Mouse (Mus musculus): ENCODE measurements around the gene BC067074. TPM values are rescaled to one million over a fixed set of nuclear protein-coding genes. Genes with fewer than 3 reads are reported as not detected.
A peak's percentile ranks its signal among the peaks of the same experiment; 100 is the strongest.

The BC067074 gene
- polyA plus RNA-seq, 1 experiment, result 1.4 TPM

DNA sequence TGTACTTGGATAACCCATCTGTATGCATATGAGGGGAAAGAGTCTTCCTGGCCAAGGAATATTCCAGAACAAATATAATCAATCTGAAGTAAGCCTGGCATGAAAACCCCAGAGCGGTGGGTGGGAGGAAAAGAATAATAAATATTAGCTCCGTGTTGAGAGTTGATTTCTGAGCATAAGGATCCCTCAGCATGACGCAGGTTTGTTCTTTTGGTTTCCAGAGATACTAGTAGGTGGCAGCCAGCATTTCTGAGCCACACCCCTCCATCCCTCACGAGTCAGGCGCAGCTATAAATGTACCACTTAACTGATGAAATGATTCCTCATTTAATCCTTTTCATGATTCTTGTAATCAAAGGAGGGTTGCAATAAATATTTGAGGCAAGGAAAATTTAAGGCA is 41.0 kb downstream of the BC067074 start:
- WGBS, result 92% methylated on average over 5 of the region's 5 CpGs

DNA sequence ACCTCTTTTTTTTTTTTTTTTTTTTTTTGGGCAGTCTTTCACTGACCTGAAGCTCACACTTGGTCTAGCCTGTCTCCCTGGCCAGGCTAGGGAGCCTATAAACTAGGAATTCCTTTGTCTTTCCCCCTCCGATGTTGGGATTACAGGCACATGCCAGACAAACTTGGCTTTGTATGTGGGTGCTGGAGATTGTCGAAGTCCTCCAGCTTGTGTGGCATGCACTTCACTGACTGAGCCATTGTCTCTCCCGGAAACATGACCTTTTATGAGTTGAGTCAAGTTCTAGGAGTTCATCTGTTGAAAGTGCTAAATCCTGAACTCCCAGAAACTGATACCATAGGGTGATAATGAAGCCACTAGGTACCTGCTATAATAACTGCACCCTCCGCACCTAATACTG is 41.8 kb downstream of the BC067074 start:
- no peak for TF ChIP-seq POLR2A (IDR thresholded peaks at IDR 0.05; ENCODE audit: control insufficient read depth, extremely low read depth, insufficient read depth, low read length, poor library complexity)
- no peak for TF ChIP-seq CTCF (IDR thresholded peaks at IDR 0.05; ENCODE audit: borderline replicate concordance, control insufficient read depth, extremely low read depth, insufficient read depth, low read length, poor library complexity)
- Histone ChIP-seq H3K36me3 (ENCODE audit: control insufficient read depth, insufficient read depth, low read length) (no peaks in the 10 kb centered on the region), H3K4me1 (replicated peaks; ENCODE audit: control insufficient read depth, insufficient read depth, low read length) (no peaks in the 10 kb centered on the region), H3K27me3 (ENCODE audit: control insufficient read depth, insufficient read depth, low read length) (no peaks in the 10 kb centered on the region), H3K4me3 (ENCODE audit: control insufficient read depth, insufficient read depth, low read length) (no peak overlapping the region), H3K27ac (ENCODE audit: control insufficient read depth, insufficient read depth, low read length) (no peak overlapping the region)
- 96% methylated on average over 4 of the region's 4 CpGs for WGBS
- DNase-seq, result no peak

More for the DNA sequence above, 41.0 kb downstream of the BC067074 start:
- DNase-seq, result no peak
- no peak overlapping the region for H3K4me3 ChIP-seq (ENCODE audit: control insufficient read depth, insufficient read depth, low read length)
- no peaks in the 10 kb centered on the region for H3K4me1 ChIP-seq (replicated peaks; ENCODE audit: control insufficient read depth, insufficient read depth, low read length)
- no peaks in the 10 kb centered on the region for H3K36me3 ChIP-seq (ENCODE audit: control insufficient read depth, insufficient read depth, low read length)
- no peak overlapping the region for H3K27ac ChIP-seq (ENCODE audit: control insufficient read depth, insufficient read depth, low read length)
- H3K27me3 ChIP-seq (ENCODE audit: control insufficient read depth, insufficient read depth, low read length), result no peaks in the 10 kb centered on the region
- TF ChIP-seq POLR2A (IDR thresholded peaks at IDR 0.05; ENCODE audit: control insufficient read depth, extremely low read depth, insufficient read depth, low read length, poor library complexity) (no peak), CTCF (IDR thresholded peaks at IDR 0.05; ENCODE audit: borderline replicate concordance, control insufficient read depth, extremely low read depth, insufficient read depth, low read length, poor library complexity) (no peak)

DNA sequence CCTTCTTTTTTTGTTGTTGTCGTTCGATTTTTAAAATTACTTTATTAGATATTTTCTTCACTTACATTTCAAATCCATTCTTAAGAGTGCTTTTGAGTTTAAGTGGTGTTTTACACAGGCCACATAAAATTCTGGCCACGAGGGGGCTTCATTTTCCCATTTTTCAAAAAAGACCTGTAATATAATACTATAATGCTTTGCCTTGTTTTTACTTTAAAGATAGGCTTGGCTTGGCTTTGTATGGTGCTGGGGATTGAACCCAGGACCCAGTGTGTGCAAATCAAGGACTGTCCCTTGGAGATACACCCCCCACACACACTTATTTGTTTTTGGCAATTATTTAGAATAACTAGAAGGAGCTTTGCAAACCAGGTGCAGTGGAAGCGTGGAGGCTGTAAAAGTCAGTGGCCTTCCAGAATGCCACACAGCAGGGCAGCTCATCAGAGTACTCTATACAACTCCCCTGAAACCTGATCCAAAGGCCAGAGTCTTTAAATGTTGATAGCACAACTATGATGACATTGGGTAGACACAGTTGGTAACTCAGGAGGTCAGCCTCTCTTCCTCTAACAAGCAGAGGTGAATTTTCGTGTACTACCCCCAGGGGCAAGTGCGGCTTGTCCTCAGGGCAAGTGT is 44.4 kb downstream of the BC067074 start:
- no peaks in the 10 kb centered on the region for H3K27me3 ChIP-seq (ENCODE audit: control insufficient read depth, insufficient read depth, low read length)
- H3K27ac ChIP-seq (ENCODE audit: control insufficient read depth, insufficient read depth, low read length), result no peak overlapping the region
- peak; percentile 46 for DNase-seq
- 60% methylated on average over 6 of the region's 6 CpGs for WGBS
- H3K36me3 ChIP-seq (ENCODE audit: control insufficient read depth, insufficient read depth, low read length), result no peaks in the 10 kb centered on the region
- TF ChIP-seq POLR2A (IDR thresholded peaks at IDR 0.05; ENCODE audit: control insufficient read depth, extremely low read depth, insufficient read depth, low read length, poor library complexity) (no peak), CTCF (IDR thresholded peaks at IDR 0.05; ENCODE audit: borderline replicate concordance, control insufficient read depth, extremely low read depth, insufficient read depth, low read length, poor library complexity) (no peak)
- no peak overlapping the region for H3K4me3 ChIP-seq (ENCODE audit: control insufficient read depth, insufficient read depth, low read length)
- H3K4me1 ChIP-seq (replicated peaks; ENCODE audit: control insufficient read depth, insufficient read depth, low read length), result no peaks in the 10 kb centered on the region; the same call in 1 of the 2 replicates

DNA sequence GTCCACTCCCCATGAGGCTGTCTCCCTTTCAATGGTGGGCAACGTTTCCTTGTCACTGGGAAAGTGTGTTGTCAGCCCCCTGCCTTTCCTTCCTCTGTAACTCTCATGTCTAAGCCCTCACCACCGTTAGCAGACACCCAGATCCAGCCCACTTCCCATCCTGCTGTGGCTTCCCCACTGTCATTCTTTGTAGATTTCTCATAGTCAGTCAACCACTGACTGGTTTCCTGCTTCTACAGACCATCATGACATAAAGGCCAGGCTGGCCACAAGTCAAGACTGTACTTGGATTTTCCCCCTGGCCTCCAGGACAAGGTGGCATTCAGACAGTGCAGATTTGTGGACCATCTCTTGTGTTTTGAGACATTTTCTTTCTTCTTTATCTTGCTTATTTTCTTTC is 47.7 kb downstream of the BC067074 start:
- Histone ChIP-seq H3K27me3 (ENCODE audit: control insufficient read depth, insufficient read depth, low read length) (no peaks in the 10 kb centered on the region), H3K4me3 (ENCODE audit: control insufficient read depth, insufficient read depth, low read length) (no peak overlapping the region), H3K4me1 (replicated peaks; ENCODE audit: control insufficient read depth, insufficient read depth, low read length) (no peaks in the 10 kb centered on the region; the same call in 1 of the 2 replicates), H3K27ac (ENCODE audit: control insufficient read depth, insufficient read depth, low read length) (no peak overlapping the region), H3K36me3 (ENCODE audit: control insufficient read depth, insufficient read depth, low read length) (no peaks in the 10 kb centered on the region)
- WGBS, result 9% methylated on average over 2 of the region's 2 CpGs
- DNase-seq, result no peak
- TF ChIP-seq CTCF (IDR thresholded peaks at IDR 0.05; ENCODE audit: borderline replicate concordance, control insufficient read depth, extremely low read depth, insufficient read depth, low read length, poor library complexity), result no peak
- TF ChIP-seq POLR2A (IDR thresholded peaks at IDR 0.05; ENCODE audit: control insufficient read depth, extremely low read depth, insufficient read depth, low read length, poor library complexity), result no peak

DNA sequence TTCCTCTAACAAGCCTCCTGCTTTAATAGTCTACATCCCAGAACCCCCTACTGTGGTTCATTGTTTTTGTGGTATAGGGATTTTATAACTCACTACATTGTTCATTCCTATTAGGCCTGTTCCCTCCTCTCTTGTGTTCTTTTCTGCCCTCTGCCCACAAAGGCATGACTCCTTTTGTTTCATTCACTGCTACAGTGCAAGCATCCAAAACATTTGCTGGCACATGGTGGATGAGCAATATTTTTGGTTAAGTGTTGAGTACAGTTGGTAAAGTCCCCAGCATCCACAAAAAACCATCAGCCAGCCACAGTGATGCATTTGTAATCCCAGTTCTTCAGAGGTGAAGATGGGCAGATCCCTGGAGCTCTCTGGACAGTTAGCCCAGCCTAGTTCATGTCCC is 48.2 kb downstream of the BC067074 start:
- TF ChIP-seq CTCF (IDR thresholded peaks at IDR 0.05; ENCODE audit: borderline replicate concordance, control insufficient read depth, extremely low read depth, insufficient read depth, low read length, poor library complexity) (no peak), POLR2A (IDR thresholded peaks at IDR 0.05; ENCODE audit: control insufficient read depth, extremely low read depth, insufficient read depth, low read length, poor library complexity) (no peak)
- Histone ChIP-seq H3K4me1 (replicated peaks; ENCODE audit: control insufficient read depth, insufficient read depth, low read length) (no peaks in the 10 kb centered on the region; the same call in 1 of the 2 replicates), H3K27ac (ENCODE audit: control insufficient read depth, insufficient read depth, low read length) (no peak overlapping the region), H3K27me3 (ENCODE audit: control insufficient read depth, insufficient read depth, low read length) (no peaks in the 10 kb centered on the region), H3K4me3 (ENCODE audit: control insufficient read depth, insufficient read depth, low read length) (no peak overlapping the region), H3K36me3 (ENCODE audit: control insufficient read depth, insufficient read depth, low read length) (no peaks in the 10 kb centered on the region)
- no peak for DNase-seq

DNA sequence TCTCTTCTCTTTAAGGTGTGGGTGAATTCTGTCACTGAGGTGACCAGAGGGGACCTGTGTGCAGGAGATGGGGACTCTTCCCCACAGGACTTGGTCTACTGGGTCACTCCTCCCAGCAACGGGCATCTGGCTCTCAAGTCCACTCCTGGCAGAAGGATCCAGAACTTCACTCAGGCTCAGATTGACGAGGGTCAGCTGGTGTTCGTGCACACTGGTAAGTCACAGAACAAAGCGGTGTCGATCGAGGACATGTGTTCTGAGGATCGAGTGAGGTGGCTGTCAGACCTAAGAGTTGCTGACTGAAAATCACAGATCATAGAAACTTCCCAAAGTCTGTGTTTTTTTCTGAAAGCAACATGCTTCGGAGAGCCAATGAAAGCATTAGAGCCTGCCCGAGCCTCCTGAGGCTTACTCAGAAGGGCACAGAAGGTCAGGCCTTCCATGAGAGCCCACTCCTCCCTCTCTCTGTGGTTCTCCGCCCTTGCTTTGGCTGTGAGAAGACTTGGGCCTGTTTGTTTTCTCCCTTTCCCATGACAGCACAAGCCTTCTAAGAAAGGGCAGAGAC is 49.5 kb downstream of the BC067074 start:
- Histone ChIP-seq H3K36me3 (ENCODE audit: control insufficient read depth, insufficient read depth, low read length) (no peaks in the 10 kb centered on the region), H3K27me3 (ENCODE audit: control insufficient read depth, insufficient read depth, low read length) (no peaks in the 10 kb centered on the region), H3K4me1 (replicated peaks; ENCODE audit: control insufficient read depth, insufficient read depth, low read length) (no peaks in the 10 kb centered on the region; the same call in 1 of the 2 replicates), H3K4me3 (ENCODE audit: control insufficient read depth, insufficient read depth, low read length) (no peak overlapping the region), H3K27ac (ENCODE audit: control insufficient read depth, insufficient read depth, low read length) (no peak overlapping the region)
- no peak for TF ChIP-seq POLR2A (IDR thresholded peaks at IDR 0.05; ENCODE audit: control insufficient read depth, extremely low read depth, insufficient read depth, low read length, poor library complexity)
- no peak for TF ChIP-seq CTCF (IDR thresholded peaks at IDR 0.05; ENCODE audit: borderline replicate concordance, control insufficient read depth, extremely low read depth, insufficient read depth, low read length, poor library complexity)
- 94% methylated on average over 10 of the region's 10 CpGs for WGBS
- no peak for DNase-seq
